Mouse (Mus musculus) midbrain, embryonic 14.5 days (tissue): ENCODE data around the gene Eif2b4. TPM values are rescaled to one million over a fixed set of nuclear protein-coding genes. Genes with fewer than 3 reads are reported as not detected.
"Not testable (repeated sequence)": the region's sequence is repeated elsewhere in the genome, so short reads cannot be mapped to it uniquely, and the experiment has no call there.

ENCODE experiments used
- ATAC-seq: fragments of 200-750 bp; cut with Nextera tagmentation; 2 replicates; pipeline ENCODE4 v1.8.0; 2017; ENCODE audit warnings: moderate number of reproducible peaks, moderate library complexity; ENCODE audit not compliant: low FRiP score, low TSS enrichment
- DNase-seq: peaks from one replicate; pipeline ENCODE4 v3.0.0-alpha.2; 2015
- H3K27ac ChIP-seq: fragments of 300-500 bp; sonication (generic); replicated peaks from 2 replicates; pipeline ENCODE4 v1.5.1; 2014; ENCODE audit warnings: mild to moderate bottlenecking, low read depth, low read length, moderate library complexity
- H3K27me3 ChIP-seq: fragments of 300-500 bp; sonication (generic); 2 replicates; pipeline ENCODE4 v1.6.1; 2014; ENCODE audit warnings: low read length, control low read depth, mixed read lengths; ENCODE audit not compliant: control insufficient read depth, insufficient read depth
- H3K36me3 ChIP-seq: fragments of 300-500 bp; sonication (generic); 2 replicates; pipeline ENCODE4 v1.6.1; 2014; ENCODE audit warnings: low read length, control low read depth; ENCODE audit not compliant: control insufficient read depth, insufficient read depth
- H3K4me1 ChIP-seq: fragments of 300-500 bp; sonication (generic); 2 replicates; pipeline ENCODE4 v1.6.1; 2014; ENCODE audit warnings: mild to moderate bottlenecking, antibody characterized with exemption, low read length, control low read depth; ENCODE audit not compliant: control insufficient read depth, insufficient read depth
- H3K4me2 ChIP-seq: fragments of 300-500 bp; sonication (generic); 2 replicates; pipeline ENCODE4 v1.6.1; 2014; ENCODE audit warnings: mild to moderate bottlenecking, low read length, moderate library complexity
- H3K4me3 ChIP-seq: fragments of 300-500 bp; sonication (generic); replicated peaks from 2 replicates; pipeline ENCODE4 v1.5.1; 2014; ENCODE audit warnings: low read depth, low read length
- H3K9ac ChIP-seq: fragments of 300-500 bp; sonication (generic); replicated peaks from 2 replicates; pipeline ENCODE4 v1.6.1; 2014; ENCODE audit warnings: mild to moderate bottlenecking, low read length, moderate library complexity
- H3K9me3 ChIP-seq: fragments of 300-500 bp; sonication (generic); 2 replicates; pipeline ENCODE4 v1.6.1; 2016; ENCODE audit warnings: low read length, control low read depth, mixed read lengths; ENCODE audit not compliant: control insufficient read depth
- WGBS: fragments of 180-500 bp; shearing (Covaris S2); extraction: QIAGEN DNeasy Blood & Tissue Kit; methylation state at CpG from one replicate; pipeline ENCODE4 v1.1.7; 2014; 5-methylcytosine and 5-hydroxymethylcytosine counted together
- polyA plus RNA-seq: library from polyadenylated mRNA; unstranded; fragments of >200 nt; fragmentation: Nextera tagmentation; extraction: Ambion mirVana; gene quantifications from 2 replicates; pipeline ENCODE4 v1.2.1, GENCODE M21; 2014

Eif2b4 gene
- polyA plus RNA-seq, 1 experiment from 2014 or later = 78.3 TPM

- DNase-seq = peak; percentile 99
- whole genome bisulfite sequencing = under 1% methylated on average over 69 of the region's 70 CpGs
- H3K9me3 ChIP-seq = no peaks in the 10 kb centered on the region
- H3K4me1 ChIP-seq = no peaks in the 10 kb centered on the region; the same call in 1 of the 2 replicates
- H3K9ac ChIP-seq = peak within 1 kb of the TSS; percentile 77
- ATAC-seq = peak; percentile 95
- H3K36me3 ChIP-seq = no peaks in the 10 kb centered on the region
- H3K4me2 ChIP-seq = peak within 1 kb of the TSS; percentile 61
- peak within 1 kb of the TSS; percentile 63 for H3K4me3 ChIP-seq
- H3K27me3 ChIP-seq = no peaks in the 10 kb centered on the region
- peak within 1 kb of the TSS; percentile 93 for H3K27ac ChIP-seq
These were observed 27.4 kb upstream of the Eif2b4 start, which contains the start of gene Ppm1g for GRCm38 (mm10) chr5:31220448-31221303. Gene Ppm1g, minus strand, starts transcription at chr5:31220687.

GRCm38 (mm10) chr5:31219911-31220447, 26.7 kb upstream of the Eif2b4 start:
- no peaks in the 10 kb centered on the region for H3K9me3 ChIP-seq
- under 1% methylated on average over 40 of the region's 40 CpGs for WGBS
- peak; percentile 68 for DNase-seq

DNA sequence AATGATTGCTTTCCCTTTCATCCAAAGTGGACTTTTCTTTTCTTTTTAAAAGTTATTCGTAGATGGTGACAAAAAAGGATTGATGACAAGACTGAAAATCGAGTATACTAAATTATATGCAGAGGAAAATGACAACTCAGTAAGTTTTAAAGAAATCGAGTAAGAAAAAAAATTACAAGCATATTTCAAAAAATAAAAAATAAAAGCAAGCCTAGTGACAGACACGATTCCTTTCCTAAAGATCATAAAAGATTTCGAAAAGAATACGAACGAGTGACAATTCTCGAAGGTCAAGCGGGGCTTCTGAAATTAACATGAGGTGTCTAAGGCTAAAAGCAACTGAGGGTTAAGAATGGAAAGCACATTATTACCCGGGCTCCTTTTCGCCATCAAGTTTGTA, 26.2 kb upstream of the Eif2b4 start:
- H3K4me1 ChIP-seq = no peaks in the 10 kb centered on the region; the same call in 1 of the 2 replicates
- peak overlapping the region; percentile 61 for H3K4me2 ChIP-seq
- no peak for DNase-seq
- H3K27ac ChIP-seq = peak overlapping the region; percentile 93
- H3K4me3 ChIP-seq = peak overlapping the region; percentile 63
- WGBS = 3% methylated on average over 11 of the region's 11 CpGs
- H3K27me3 ChIP-seq = no peaks in the 10 kb centered on the region
- H3K9me3 ChIP-seq = no peaks in the 10 kb centered on the region
- H3K36me3 ChIP-seq = no peaks in the 10 kb centered on the region
- peak overlapping the region; percentile 77 for H3K9ac ChIP-seq
- no peak for ATAC-seq

More at GRCm38 (mm10) chr5:31219911-31220447, 26.7 kb upstream of the Eif2b4 start:
- no peaks in the 10 kb centered on the region for H3K36me3 ChIP-seq
- H3K27me3 ChIP-seq = no peaks in the 10 kb centered on the region
- peak; percentile 66 for ATAC-seq
- H3K4me2 ChIP-seq = peak overlapping the region; percentile 61
- H3K9ac ChIP-seq = peak overlapping the region; percentile 77
- no peaks in the 10 kb centered on the region; the same call in 1 of the 2 replicates for H3K4me1 ChIP-seq
- H3K4me3 ChIP-seq = peak overlapping the region; percentile 63
- peak overlapping the region; percentile 93 for H3K27ac ChIP-seq

- no peaks in the 10 kb centered on the region for H3K9me3 ChIP-seq
- no peak overlapping the region for H3K9ac ChIP-seq
- DNase-seq = peak; percentile 71
- H3K27me3 ChIP-seq = no peaks in the 10 kb centered on the region
- no peaks in the 10 kb centered on the region; the same call in 1 of the 2 replicates for H3K4me1 ChIP-seq
- WGBS = 4% methylated on average over 2 of the region's 2 CpGs
- peak overlapping the region; percentile 63 for H3K4me3 ChIP-seq
- no peak overlapping the region for H3K27ac ChIP-seq
- no peaks in the 10 kb centered on the region for H3K36me3 ChIP-seq
- H3K4me2 ChIP-seq = peak overlapping the region; percentile 61
- no peak for ATAC-seq
These were observed 25.8 kb upstream of the Eif2b4 start for GRCm38 (mm10) chr5:31219070-31219469.

DNA sequence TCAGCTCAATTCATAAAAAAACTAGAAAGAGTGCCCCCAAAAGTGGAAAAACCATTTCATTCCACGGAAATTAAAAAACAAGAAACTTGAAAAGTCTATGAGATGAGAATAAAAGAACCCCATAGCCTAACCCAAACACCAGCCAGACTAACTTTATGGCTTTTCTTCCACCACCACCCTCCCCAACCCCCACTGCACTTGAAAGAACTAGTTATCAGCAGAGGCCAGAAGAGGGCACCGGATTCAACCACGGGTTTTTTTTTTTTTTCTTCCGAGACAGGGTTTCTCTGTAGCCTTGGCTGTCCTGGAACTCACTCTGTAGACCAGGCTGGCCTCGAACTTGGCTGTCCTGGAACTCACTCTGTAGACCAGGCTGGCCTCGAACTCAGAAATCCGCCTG, 25.1 kb upstream of the Eif2b4 start:
- H3K9me3 ChIP-seq = no peaks in the 10 kb centered on the region
- ATAC-seq (no peak), DNase-seq (no peak)
- H3K4me1 ChIP-seq = no peaks in the 10 kb centered on the region; the same call in 1 of the 2 replicates
- H3K36me3 ChIP-seq = no peaks in the 10 kb centered on the region
- no peak overlapping the region for H3K27ac ChIP-seq
- WGBS = 74% methylated on average over 7 of the region's 7 CpGs
- H3K4me3 ChIP-seq = no peak overlapping the region
- H3K4me2 ChIP-seq = peak overlapping the region; percentile 61; the same call in 1 of the 2 replicates
- H3K27me3 ChIP-seq = no peaks in the 10 kb centered on the region
- no peak overlapping the region for H3K9ac ChIP-seq

DNA sequence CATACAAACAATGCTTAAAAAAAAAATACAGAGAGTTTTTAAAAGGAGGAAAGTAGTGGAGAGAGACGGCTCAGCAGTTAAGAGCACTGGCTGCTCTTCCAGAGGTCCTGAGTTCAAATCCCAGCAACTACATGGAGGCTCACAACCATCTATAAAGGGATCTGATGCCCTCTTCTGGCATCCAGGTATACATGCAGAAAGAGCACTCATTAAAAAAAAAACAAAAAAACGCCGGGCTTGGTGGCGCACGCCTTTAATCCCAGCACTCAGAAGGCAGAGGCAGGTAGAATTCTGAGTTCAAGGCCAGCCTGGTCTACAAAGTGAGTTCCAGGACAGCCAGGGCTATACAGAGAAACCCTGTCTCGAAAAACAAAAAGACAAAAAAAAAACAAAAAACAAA, 23.3 kb upstream of the Eif2b4 start:
- not testable (repeated sequence) for H3K4me3 ChIP-seq, H3K4me1 ChIP-seq, H3K9me3 ChIP-seq, H3K27me3 ChIP-seq, H3K27ac ChIP-seq, H3K4me2 ChIP-seq, H3K36me3 ChIP-seq, H3K9ac ChIP-seq, DNase-seq, ATAC-seq
- 88% methylated on average over 6 of the region's 6 CpGs for WGBS

GRCm38 (mm10) chr5:31204421-31204820, 11.2 kb upstream of the Eif2b4 start:
- no peak for ATAC-seq

DNA sequence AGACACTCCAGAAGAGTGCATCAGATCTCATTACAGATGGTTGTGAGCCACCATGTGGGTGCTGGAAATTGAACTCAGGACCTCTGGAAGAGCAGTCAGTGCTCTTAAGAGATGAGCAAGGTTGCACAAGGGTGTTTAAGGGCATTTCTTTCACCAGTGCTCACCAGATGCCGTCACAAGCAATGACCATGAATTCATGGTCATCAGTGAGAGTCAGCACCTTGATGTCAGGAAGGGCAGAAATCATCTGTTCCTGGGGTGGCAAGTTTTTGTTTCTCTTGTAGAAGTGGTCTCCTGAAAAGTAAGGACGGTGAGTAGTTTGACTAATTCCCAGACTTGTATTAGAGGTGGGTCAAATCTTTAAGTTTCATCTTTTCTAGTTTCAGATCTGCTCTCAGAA, 10.6 kb upstream of the Eif2b4 start:
- ATAC-seq = no peak

More at GRCm38 (mm10) chr5:31204421-31204820, 11.2 kb upstream of the Eif2b4 start:
- H3K4me2 ChIP-seq = no peak overlapping the region
- WGBS = 92% methylated on average over 6 of the region's 6 CpGs
- DNase-seq = no peak
- H3K9ac ChIP-seq = no peak overlapping the region
- H3K4me3 ChIP-seq = no peak overlapping the region
- peaks cover 66% of the 10 kb centered on the region for H3K36me3 ChIP-seq
- peaks cover 5% of the 10 kb centered on the region for H3K9me3 ChIP-seq
- peaks cover 10% of the 10 kb centered on the region; the same call in 1 of the 2 replicates for H3K4me1 ChIP-seq
- H3K27ac ChIP-seq = no peak overlapping the region
- H3K27me3 ChIP-seq = no peaks in the 10 kb centered on the region

More for the DNA sequence above, 10.6 kb upstream of the Eif2b4 start:
- H3K9ac ChIP-seq = no peak overlapping the region
- peaks cover 5% of the 10 kb centered on the region for H3K9me3 ChIP-seq
- no peaks in the 10 kb centered on the region for H3K27me3 ChIP-seq
- no peak overlapping the region for H3K4me3 ChIP-seq
- H3K36me3 ChIP-seq = peaks cover 71% of the 10 kb centered on the region
- H3K4me1 ChIP-seq = peaks cover 10% of the 10 kb centered on the region; the same call in 1 of the 2 replicates
- DNase-seq = no peak
- no peak overlapping the region for H3K27ac ChIP-seq
- 94% methylated on average over 2 of the region's 2 CpGs for WGBS
- H3K4me2 ChIP-seq = no peak overlapping the region
